Mouse (Mus musculus) megakaryocyte, embryonic 14.5 days (primary cell): Measurements from ENCODE around the gene Cysltr2.

Experiments
- FLI1 ChIP-seq: IDR thresholded peaks from 2 replicates; pipeline ENCODE4 v1.6.1; 2012; ENCODE audit warnings: low read length, inconsistent platforms, mixed read lengths
- GATA1 ChIP-seq: IDR thresholded peaks from 3 replicates; pipeline ENCODE4 v1.6.1; 2012; ENCODE audit warnings: mixed read lengths, low read length, inconsistent platforms, borderline replicate concordance

DNA sequence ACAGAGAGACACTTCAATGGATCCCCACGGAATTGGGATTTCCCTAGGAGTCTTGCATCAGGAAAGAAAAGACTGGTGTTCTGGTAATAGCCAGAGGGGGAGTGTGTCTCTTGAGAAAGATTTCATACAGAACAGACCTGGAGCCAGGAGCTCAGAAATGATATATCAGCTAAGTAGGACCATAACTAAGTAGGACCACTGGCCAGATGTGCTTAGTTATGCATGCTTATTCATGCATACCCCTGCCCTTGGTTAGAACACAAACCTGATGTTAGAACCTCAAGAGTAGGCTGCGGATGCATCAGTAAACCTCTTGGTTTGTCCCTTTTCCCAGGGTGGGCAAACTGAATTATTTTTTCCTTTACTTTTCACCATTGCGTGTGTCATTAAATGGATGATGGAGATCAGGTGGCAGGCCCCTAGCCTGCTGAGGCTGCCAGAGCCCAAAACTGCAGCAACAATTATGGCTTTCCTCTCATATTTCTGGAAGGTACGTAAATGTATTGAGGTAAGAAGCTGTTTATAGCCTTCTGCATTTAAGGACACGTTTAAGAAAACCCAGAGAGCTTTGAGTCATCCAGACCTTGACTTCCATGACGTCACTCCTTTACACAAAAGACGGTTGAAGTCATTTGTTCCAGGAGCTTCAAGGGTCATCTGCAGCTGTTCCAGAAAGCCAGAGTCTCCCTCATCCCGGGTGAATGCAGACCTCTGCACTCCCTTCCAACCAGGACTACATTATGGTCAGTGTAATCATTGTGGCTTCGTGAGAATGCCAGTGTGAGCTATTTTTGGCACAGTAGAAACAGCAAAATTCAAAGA lies 35.0 kb downstream of the Cysltr2 start:
- TF ChIP-seq GATA1 (no peak), FLI1 (no peak)
